ENCODE assay signal across 23 mouse cellular contexts in genomic region chr14:106267679-106268561, GRCm38 (mm10).
A peak's percentile ranks its signal among the peaks of the same experiment; 100 is the strongest.
DNase-seq lines count a peak whose midpoint lies in the region; ATAC-seq lines count a peak whose summit lies in the region.
"Had no signal": no experiment of that assay in that cellular context is flagged by ENCODE, and none has a peak within 500 bp of the region (broad histone marks: within the 10 kb centered on the region; RNA-seq: fewer than 3 reads in every experiment).

No protein-coding gene starts in this region.

- no peak overlapping the region for H3K4me3 ChIP-seq in embryonic facial prominence, embryonic 10.5 days
- H3K4me3 ChIP-seq in limb, embryonic 10.5 days: no peak overlapping the region
- no peak overlapping the region for H3K4me3 ChIP-seq in forebrain, embryonic 15.5 days
- H3K4me3 ChIP-seq: forebrain, embryonic 12.5 days; hindbrain, embryonic 12.5 days; left cerebral cortex, adult 2 months; midbrain, embryonic 10.5 days; neural tube, embryonic 15.5 days; stomach, embryonic 15.5 days had no signal

- H3K27ac ChIP-seq in embryonic facial prominence, embryonic 10.5 days (replicated peaks): peak overlapping the region; percentile 61; the same call in 1 of the 2 replicates
- peak overlapping the region; percentile 37; the same call in 1 of the 2 replicates for H3K27ac ChIP-seq in limb, embryonic 10.5 days
- H3K27ac ChIP-seq in forebrain, embryonic 15.5 days (replicated peaks): no peak overlapping the region
- H3K27ac ChIP-seq: forebrain, embryonic 12.5 days; hindbrain, embryonic 12.5 days; left cerebral cortex, adult 2 months; liver, embryonic 14.5 days; macrophage; midbrain, embryonic 10.5 days; neural tube, embryonic 15.5 days; stomach, embryonic 15.5 days had no signal

- no peaks in the 10 kb centered on the region for H3K36me3 ChIP-seq in embryonic facial prominence, embryonic 10.5 days (replicated peaks)
- H3K36me3 ChIP-seq in limb, embryonic 10.5 days: no peaks in the 10 kb centered on the region
- H3K36me3 ChIP-seq in forebrain, embryonic 15.5 days: no peaks in the 10 kb centered on the region
- H3K36me3 ChIP-seq: forebrain, embryonic 12.5 days; hindbrain, embryonic 12.5 days; midbrain, embryonic 10.5 days; neural tube, embryonic 15.5 days; stomach, embryonic 15.5 days had no signal

- DNase-seq in cerebellum, postnatal 10 days: peak; percentile 6 to 11
- no peak for DNase-seq in cerebellum, adult 18-20 months
- DNase-seq in adrenal gland, postnatal 25 days: peak; percentile 3
- DNase-seq in embryonic facial prominence, embryonic 10.5 days (ENCODE audit: low spot score): no peak
- no peak for DNase-seq in limb, embryonic 10.5 days (ENCODE audit: low spot score)
- no peak for DNase-seq in spleen, adult 12 weeks (ENCODE audit: low spot score)
- DNase-seq: cerebellum, adult 8-10 months; layer of hippocampus, adult 9-11 months; right cerebral cortex, adult 18-20 months; right cerebral cortex, postnatal 4 days; thymus, adult 18-20 months; thymus, postnatal 4 days had no signal

- H3K4me1 ChIP-seq in embryonic facial prominence, embryonic 10.5 days: peaks cover 26% of the 10 kb centered on the region
- H3K4me1 ChIP-seq in limb, embryonic 10.5 days: peaks cover 27% of the 10 kb centered on the region
- H3K4me1 ChIP-seq in forebrain, embryonic 15.5 days: no peaks in the 10 kb centered on the region
- H3K4me1 ChIP-seq: forebrain, embryonic 12.5 days; midbrain, embryonic 10.5 days; neural tube, embryonic 15.5 days; stomach, embryonic 15.5 days had no signal

- H3K4me2 ChIP-seq in forebrain, embryonic 15.5 days (replicated peaks): no peak overlapping the region
- H3K4me2 ChIP-seq: forebrain, embryonic 12.5 days; hindbrain, embryonic 12.5 days; neural tube, embryonic 15.5 days; stomach, embryonic 15.5 days had no signal

- no peak for ATAC-seq in forebrain, embryonic 15.5 days (replicated peaks)
- no peak for ATAC-seq in megakaryocyte-erythroid progenitor cell, adult 5-6 weeks (replicated peaks; ENCODE audit: low FRiP score, low TSS enrichment, poor library complexity, severe bottlenecking)
- ATAC-seq: intestine, postnatal 0 days had no signal

- WGBS in embryonic facial prominence, embryonic 10.5 days: 73% methylated on average over 12 of the region's 12 CpGs
- WGBS in limb, embryonic 10.5 days: 82% methylated on average over 12 of the region's 12 CpGs
- 83% methylated on average over 12 of the region's 12 CpGs for WGBS in forebrain, embryonic 15.5 days

- H3K9me3 ChIP-seq in embryonic facial prominence, embryonic 10.5 days: no peaks in the 10 kb centered on the region
- no peaks in the 10 kb centered on the region for H3K9me3 ChIP-seq in limb, embryonic 10.5 days (replicated peaks)
- H3K9me3 ChIP-seq in forebrain, embryonic 15.5 days: no peaks in the 10 kb centered on the region
- H3K9me3 ChIP-seq: forebrain, embryonic 12.5 days; hindbrain, embryonic 12.5 days; midbrain, embryonic 10.5 days; neural tube, embryonic 15.5 days; stomach, embryonic 15.5 days had no signal

- H3K27me3 ChIP-seq in embryonic facial prominence, embryonic 10.5 days (replicated peaks; ENCODE audit: low read depth, poor library complexity, severe bottlenecking): no peaks in the 10 kb centered on the region
- H3K27me3 ChIP-seq in limb, embryonic 10.5 days (ENCODE audit: low read depth, poor library complexity, severe bottlenecking): no peaks in the 10 kb centered on the region
- H3K27me3 ChIP-seq in forebrain, embryonic 15.5 days: no peaks in the 10 kb centered on the region
- H3K27me3 ChIP-seq: forebrain, embryonic 12.5 days; hindbrain, embryonic 12.5 days; neural tube, embryonic 15.5 days; stomach, embryonic 15.5 days had no signal

- H3K9ac ChIP-seq in forebrain, embryonic 15.5 days (replicated peaks): no peak overlapping the region
- H3K9ac ChIP-seq: forebrain, embryonic 12.5 days; hindbrain, embryonic 12.5 days; liver, embryonic 14.5 days; neural tube, embryonic 15.5 days; stomach, embryonic 15.5 days had no signal

Comparison
In these comparisons a context has a peak if more than half of its experiments do, and no peak if none do; other contexts are left out.
1. DNase-seq: peak in cerebellum, postnatal 10 days (2 of 2) and adrenal gland, postnatal 25 days (single experiment); none in cerebellum, adult 18-20 months (0 of 2), embryonic facial prominence, embryonic 10.5 days (single experiment), limb, embryonic 10.5 days (single experiment) and spleen, adult 12 weeks (single experiment).